Mouse (Mus musculus): ENCODE results near the gene Grrp1.

DNA sequence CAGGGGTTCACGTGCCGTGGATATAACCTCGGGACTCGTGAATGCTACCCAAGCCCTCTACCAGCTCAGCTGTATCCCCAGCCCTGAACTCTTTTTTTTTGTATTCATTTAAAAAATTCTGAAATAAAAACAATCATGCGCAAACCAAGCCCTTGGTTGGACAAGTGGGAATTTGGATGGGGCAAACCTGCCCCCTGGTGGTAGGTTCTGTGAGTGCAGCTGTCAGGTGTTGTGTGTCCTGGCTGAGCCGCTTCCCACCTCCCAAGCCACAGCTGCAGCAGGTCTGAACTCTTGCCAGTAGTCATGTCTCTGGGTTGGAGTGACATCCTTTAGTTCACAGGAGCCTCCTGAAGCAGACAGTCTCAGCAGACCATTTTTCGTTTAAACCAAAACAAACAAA lies 38.2 kb upstream of the Grrp1 start:
- no peak for TF ChIP-seq POLR2A (IDR thresholded peaks at IDR 0.05; ENCODE audit: control insufficient read depth, low read depth, low read length)
- peak; percentile 90 for TF ChIP-seq CTCF (IDR thresholded peaks at IDR 0.05; ENCODE audit: control insufficient read depth, insufficient read depth, insufficient replicate concordance, low read depth, low read length)
